Mouse (Mus musculus) lung, postnatal 36 days (tissue): ENCODE results near the gene Olfr965.
A peak's percentile ranks its signal among the peaks of the same experiment; 100 is the strongest.
"Not testable (repeated sequence)": the region's sequence is repeated elsewhere in the genome, so short reads cannot be mapped to it uniquely, and the experiment has no call there.

Source experiments
- DNase-seq: peaks from one replicate; pipeline ENCODE4 v3.0.0; 2022; ENCODE audit warnings: mixed read lengths

Olfr965 gene

DNA sequence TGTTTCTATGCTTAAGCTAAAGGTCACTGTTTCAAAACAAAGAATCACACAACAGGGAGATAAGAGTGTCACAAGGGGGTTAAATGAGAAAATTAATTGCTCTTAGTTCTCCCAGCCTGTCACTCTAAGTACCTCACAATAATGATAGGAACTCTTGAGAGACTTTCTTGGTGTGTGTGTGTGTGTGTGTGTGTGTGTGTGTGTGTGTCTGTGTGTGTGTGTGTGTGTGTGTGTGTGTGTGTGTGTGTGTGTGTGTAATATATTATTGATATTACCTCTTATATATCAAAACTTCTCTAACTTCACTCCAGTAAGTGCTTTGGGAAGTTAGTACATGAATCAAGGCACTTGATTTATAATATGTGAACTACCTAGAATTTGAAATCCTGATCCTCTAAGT lies at the start of gene Olfr965:
TSS of gene Olfr965 (plus strand) at position 301 of the 400 bp plus-strand sequence.
- no peak for DNase-seq

DNA sequence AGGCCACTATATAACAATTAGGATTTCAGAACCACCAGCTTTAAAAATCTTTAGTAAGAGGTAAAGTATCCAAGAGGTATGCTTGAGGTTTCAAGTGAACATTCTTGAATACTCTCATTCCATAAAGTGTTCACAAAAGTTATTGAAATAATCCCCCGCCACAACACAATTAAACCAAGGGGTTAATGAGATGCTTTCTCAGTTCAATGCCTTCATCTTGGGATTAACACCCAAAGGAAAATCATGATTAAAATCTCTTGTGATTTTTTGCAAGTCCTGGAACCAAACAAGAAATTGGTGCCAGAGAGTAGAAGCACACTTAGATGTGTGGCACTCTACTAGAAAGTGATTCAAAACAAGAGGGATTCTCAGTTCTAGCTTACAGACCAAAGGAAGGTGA lies 44.2 kb upstream of the Olfr965 start, which contains the start of gene Olfr963:
TSS of gene Olfr963 (plus strand) at position 301 of the 400 bp plus-strand sequence.
- no peak for DNase-seq

DNA sequence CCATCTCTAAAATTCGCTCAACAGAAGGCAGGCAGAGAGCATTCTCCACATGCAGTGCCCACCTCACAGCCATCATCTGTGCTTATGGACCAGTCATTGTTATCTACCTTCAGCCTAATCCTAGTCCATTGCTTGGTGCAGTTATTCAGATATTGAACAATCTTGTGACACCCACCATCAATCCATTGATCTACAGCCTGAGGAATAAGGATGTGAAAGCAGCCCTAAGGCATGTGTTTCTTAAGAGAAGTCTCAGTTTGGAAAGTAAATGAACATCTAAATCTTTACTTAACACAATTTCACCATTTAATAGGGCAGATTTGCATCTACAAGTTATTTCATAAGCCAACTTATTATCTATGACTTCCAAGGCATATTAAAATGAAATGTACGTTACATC lies 41.4 kb upstream of the Olfr965 start:
- DNase-seq, result no peak

DNA sequence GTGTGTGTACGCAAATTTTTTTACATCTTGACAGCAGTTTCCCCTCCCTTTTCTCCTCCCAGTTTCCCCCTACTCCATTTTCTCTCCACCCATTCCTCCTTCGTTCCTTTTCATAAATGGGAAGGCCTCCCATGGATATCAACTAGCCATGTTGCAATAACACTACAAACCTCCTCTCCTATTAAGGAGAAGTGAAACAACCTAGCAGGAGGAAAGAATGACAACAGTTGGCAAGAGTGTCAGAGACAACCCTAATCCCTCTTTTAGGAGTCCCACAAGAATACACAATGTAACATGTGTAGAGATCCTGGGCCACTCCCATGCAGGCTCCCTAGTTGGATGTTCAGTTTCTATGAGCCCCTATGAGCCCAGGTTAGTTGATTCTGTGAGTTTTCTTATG lies 36.3 kb upstream of the Olfr965 start:
- DNase-seq, result no peak

DNA sequence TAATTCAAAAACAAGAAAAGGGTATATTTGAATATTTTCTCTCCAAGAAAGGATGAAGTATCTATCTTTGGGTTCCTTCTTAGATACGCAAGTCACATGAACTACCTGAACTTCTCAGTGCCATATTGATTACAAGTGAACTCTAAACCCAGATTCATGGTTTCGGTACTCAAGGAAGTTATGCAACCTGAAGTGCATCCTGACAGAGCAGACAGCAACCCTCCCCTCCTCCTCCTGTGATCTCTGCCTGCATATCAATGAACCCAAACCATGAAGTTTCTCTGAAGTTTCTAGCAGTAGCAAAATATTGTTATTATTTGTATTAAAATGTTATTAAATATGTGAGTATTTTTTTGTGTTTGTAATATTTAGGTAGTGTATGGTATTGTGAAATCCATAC lies 32.6 kb upstream of the Olfr965 start:
- DNase-seq, result no peak

GRCm38 (mm10) chr9:39679280-39679679 lies 31.9 kb upstream of the Olfr965 start:
- no peak for DNase-seq

DNA sequence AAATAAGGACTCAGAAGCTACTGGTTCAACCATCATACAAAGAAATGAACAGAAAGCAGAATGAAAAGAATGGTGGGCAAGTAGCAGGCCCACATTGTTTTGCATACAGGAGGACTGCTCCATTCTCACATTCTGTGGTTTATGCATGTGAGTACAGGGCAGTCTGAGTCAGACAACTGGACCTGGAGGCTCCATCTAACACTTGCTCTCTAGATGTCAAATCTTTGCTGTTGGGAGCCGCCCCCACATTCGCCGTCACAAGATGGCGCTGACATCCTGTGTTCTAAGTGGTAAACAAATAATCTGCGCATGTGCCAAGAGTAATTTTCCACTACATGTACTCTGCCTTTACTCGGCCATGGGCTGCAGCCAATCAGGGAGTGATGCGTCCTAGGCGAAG lies 10.0 kb upstream of the Olfr965 start:
- DNase-seq, result not testable (repeated sequence)

- no peak for DNase-seq
Observed at GRCm38 (mm10) chr9:39707017-39707416, 4.1 kb upstream of the Olfr965 start, which contains the start of gene Olfr149. Olfr149 (minus strand) TSS chr9:39707117.

DNA sequence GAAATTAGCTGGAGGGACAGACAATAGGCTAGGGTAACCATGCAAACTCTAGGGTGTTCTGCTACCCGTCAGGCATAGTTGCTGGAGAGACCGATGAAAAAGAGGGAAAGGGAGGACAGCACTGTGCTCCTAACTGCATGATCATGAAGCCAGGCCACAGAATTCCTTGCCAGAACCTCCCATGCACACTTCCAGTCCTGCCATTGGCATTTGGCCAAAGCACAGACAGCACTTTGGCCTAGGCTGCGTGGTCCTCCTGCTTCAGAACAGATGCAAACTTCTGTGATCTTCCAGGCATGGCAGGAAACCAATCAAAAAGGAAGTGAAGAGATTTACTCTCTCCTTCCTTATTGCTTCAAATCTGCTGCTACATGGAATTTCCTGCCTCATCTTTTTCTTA lies 2.2 kb upstream of the Olfr965 start:
- DNase-seq, result peak; percentile 4

- DNase-seq, result no peak
Observed at GRCm38 (mm10) chr9:39730678-39731077, 19.5 kb downstream of the Olfr965 start, which contains the start of gene Olfr150. Olfr150 (plus strand) TSS chr9:39730978.

DNA sequence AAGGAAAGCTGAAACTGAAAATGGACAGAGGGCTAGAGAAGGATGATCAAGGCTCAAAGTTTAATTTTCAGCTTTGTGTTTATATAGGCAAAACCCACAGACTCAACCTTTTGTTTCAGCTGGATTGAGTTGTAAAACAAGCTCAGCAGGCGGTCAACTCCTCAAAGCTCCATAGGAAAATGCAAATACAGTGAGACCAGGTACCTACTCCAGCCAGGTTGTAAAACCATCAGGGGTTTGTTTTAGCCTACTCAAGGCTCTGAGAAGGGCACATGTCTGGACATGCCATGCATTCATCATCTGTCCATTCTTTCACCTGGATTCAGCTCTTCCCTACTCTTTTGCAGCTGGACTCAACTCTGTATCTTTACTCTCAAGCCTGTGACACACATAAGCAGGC lies 29.6 kb downstream of the Olfr965 start:
- DNase-seq, result no peak

DNA sequence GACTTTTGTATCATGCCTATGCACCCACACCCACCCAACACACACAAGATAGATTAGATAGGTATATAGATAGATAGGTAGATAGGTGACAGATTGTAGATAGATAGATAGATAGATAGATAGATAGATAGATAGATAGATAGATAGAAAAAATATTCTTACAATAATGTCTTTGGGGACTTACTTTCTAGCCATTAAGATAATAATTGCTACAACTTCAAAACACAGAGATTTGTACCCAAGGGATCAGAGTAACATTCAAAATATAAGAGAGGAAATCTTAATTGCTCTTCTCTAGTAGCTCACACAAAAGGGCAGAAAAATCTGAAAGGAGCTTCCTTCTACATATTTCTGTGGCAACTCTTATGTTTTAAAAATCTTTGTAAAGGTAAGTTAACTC lies 34.8 kb downstream of the Olfr965 start, which contains the start of gene Olfr967:
TSS of gene Olfr967 (plus strand) at position 301 of the 400 bp plus-strand sequence.
- DNase-seq, result no peak

DNA sequence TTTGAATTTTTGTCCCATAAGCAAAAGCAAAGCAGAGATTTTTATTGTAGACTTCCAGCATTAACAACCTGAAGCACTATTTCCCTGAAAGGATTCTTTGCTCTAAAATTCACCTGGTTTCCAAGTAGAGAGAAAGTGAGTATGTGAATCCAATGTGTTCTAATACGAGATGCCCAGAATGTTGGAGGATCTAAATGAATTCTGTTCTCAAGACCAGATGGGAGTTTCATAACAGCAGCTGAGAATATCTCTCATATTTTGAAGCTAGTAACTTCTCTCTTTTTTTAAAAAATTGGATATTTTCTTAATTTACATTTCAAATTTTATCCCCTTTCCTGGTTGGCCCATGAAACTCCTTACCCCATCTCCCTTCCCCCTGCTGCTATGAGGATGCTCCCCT lies 35.3 kb downstream of the Olfr965 start:
- no peak for DNase-seq
